Mouse (Mus musculus) splenic B cell, adult 2 months (primary cell): Measurements from ENCODE around the gene Mesd.
A peak's percentile ranks its signal among the peaks of the same experiment; 100 is the strongest.

ENCODE experiments used
- DNase-seq: peaks from one replicate; pipeline ENCODE4 v3.0.0-alpha.2; 2011; ENCODE audit warnings: low read depth, low spot score
- H3K27me3 ChIP-seq: 2 replicates; pipeline ENCODE4 v1.6.1; 2012; ENCODE audit warnings: mild to moderate bottlenecking, low read length, moderate library complexity, mixed read lengths; ENCODE audit not compliant: control insufficient read depth, poor library complexity, insufficient read depth, severe bottlenecking
- H3K36me3 ChIP-seq: 2 replicates; pipeline ENCODE4 v1.6.1; 2012; ENCODE audit warnings: mild to moderate bottlenecking, low read length, moderate library complexity, mixed read lengths; ENCODE audit not compliant: control insufficient read depth, poor library complexity, insufficient read depth, severe bottlenecking

Mesd gene

DNA sequence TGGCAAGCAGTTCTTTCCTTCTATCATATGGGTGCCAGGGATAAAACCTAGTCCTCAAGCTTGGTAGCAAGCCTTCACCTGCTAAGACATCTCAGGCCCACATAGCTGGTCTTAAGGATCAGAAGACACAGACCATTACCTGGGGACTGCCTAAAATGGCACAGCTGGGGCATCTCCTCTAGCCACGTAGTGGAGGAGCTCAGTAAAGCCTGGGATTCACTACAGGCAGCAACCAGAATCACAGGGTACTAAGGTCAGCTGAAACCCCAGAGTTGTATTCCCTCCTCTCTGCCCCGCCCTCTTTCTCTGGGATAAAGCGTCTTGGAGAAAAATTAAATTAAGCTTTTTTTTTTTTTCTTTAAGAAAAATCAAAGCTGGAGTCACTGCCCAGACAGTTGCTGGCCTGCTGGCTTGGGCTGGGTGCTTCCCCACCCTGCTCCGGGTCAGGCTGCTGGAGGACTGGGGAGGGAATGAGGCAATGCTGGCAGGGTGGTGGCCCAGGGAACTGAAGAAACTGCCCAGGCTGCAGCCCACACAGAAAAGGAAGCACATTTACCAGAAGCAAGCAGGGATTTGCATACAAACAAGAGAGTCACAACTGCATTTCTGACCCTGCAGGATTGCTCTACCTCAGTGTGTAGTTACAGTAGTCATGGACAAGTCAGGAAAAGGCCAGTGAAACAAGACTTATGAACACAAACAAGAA lies 24.7 kb upstream of the Mesd start:
- Histone ChIP-seq H3K27me3 (no peaks in the 10 kb centered on the region), H3K36me3 (no peaks in the 10 kb centered on the region)
- no peak for DNase-seq

DNA sequence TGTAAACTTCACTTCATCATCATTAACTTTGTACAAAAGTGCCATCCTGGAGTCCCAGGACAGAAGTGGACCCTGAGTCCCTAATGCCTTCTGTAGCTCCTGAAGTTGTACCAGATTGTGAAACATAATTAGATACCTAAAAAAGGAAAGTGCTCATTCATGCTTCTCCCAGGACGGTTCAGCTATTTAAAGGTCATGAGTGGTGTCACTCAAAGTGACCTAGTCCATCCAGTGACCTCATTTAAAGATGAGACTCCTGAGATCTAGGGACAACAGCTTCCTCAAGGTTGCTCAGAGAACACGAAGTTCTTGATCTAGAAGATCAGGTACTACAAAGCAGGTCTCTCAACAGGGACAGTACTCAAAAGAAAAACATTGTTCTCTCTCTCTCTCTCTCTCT lies 20.7 kb upstream of the Mesd start:
- Histone ChIP-seq H3K36me3 (no peaks in the 10 kb centered on the region), H3K27me3 (no peaks in the 10 kb centered on the region)
- no peak for DNase-seq

DNA sequence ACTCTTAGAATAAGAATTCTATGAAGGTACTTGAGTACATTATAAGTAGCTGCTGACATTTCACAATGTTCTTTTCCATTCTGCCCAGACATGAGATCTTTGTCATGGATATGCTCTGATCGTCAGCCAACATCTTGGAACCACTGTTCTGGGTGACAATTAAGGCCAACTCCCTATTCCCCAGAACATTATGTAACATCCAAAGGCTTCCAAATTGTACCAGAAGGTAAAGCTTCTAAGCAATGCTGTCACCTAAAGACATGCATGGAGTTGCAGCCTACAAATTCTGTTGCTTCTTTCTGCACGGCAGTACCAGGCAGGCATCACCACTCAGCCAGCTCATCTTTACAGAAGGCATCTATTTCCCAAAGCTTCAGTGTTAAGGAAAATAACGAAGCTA lies 16.1 kb upstream of the Mesd start:
- Histone ChIP-seq H3K36me3 (no peaks in the 10 kb centered on the region), H3K27me3 (no peaks in the 10 kb centered on the region)
- no peak for DNase-seq

DNA sequence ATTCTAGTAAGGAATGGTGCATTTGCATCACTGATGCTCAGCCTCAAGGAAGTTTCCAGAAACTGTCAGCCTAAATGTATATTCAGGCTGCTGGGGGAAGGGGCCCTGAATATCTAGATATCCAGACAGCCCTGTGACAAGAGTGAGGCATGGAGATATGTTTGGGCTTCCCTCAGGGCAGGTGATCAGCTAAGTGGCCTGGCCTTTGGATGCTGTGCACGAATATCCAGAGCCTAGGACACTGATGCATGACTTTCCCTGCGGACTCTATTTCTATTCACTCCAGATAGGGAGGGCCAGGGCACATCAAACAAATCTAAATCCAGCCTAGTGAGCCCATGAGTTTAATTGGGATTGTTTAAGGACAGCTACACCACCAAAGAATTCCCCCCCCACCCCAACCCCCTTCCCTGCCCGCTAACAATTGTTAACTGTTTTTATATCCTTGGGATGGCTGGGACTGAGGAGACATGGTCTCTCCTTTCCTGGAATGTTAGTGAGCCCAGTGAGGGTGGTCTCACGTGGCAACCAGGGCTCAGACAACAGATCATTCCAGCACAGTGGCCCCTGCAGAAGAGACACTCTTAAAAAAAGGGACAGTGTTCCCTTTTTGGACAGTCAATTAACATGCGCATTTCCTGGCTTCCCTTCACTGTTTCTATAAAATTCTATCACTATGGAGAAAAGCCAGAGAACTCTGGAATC lies 14.3 kb upstream of the Mesd start:
- H3K36me3 ChIP-seq = no peaks in the 10 kb centered on the region
- DNase-seq = no peak
- H3K27me3 ChIP-seq = no peaks in the 10 kb centered on the region

DNA sequence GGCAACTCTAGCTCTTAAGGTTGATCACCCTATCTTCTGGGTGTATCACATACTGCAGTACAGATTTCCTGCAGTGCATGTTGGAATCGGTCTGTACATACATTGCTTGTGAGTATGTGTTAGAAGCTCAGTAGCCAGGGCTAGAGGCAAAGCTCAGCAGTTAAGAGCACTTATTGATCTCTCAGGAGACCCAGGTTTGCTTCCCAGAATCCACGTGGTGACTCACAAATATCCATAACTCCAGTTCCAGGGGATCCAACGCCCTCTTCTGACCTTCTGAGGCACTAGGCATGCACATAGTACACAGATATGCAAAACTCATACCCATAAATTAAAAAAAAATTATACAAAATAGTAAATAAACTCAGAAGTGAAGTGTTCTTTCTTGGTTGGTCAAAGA lies 7.2 kb upstream of the Mesd start:
- DNase-seq = no peak
- H3K36me3 ChIP-seq = no peaks in the 10 kb centered on the region
- H3K27me3 ChIP-seq = no peaks in the 10 kb centered on the region

DNA sequence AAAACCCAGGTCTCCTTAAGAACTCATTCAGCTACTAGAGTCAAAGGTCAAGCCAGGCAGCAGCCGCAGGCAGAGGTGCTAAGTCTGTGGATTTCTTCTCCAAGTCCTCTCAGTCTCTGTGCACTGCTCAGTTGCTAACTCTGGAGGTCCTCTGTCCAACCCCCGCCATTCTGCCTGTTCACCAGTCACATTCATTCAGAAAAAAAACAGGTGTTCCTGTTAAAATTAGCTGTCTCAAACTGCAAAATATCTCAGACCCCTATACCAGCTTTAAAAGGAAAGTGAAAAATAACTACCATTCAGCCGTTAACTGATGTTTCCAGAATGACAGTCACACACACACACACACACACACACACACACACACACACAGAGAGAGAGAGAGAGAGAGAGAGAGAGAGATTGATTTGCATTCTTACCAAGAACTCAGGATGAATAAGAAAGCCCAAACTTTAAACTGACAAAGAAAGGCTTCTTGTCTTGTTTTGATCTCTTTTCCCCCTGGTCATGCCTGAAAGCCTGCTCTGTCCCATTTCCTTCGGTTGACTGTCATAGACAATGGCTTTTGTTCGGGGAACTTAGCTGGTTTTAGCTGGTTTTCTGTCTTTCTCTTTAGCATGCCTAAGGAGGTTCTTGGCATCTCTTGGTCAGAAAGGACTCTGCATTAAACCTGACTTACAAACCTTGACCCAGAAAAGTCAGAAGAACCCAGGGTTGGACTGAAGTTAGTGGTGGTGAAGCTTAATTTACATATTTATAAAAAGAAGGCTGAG lies 5.4 kb upstream of the Mesd start:
- peak; percentile 55 for DNase-seq

DNA sequence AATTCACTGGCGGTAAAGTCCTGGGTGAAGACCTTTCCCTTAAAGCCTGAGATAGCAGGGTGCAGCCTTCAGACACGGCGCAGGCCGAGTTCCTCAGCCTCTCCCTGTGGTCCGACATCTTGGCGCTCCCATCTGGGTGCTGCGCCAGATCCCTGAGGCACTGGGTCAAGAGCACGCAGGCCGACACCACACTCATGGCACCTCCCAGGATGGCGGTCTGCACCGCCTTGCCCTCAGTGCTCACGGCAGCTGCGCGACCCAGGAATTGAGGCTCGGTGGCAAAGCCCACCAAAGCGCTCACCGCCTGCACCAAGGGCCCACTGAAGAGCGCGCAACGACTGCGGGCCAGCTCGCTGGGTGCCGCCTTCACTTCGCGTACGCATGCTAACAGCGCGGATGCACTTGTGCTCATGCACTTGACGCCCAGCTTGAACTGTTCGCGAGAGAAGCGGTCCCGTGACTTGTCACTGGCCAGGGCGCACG lies 2.1 kb upstream of the Mesd start:
- Histone ChIP-seq H3K27me3 (no peaks in the 10 kb centered on the region), H3K36me3 (no peaks in the 10 kb centered on the region)
- DNase-seq = no peak

More for the DNA sequence above, 5.4 kb upstream of the Mesd start:
- no peaks in the 10 kb centered on the region for H3K36me3 ChIP-seq
- H3K27me3 ChIP-seq = no peaks in the 10 kb centered on the region

DNA sequence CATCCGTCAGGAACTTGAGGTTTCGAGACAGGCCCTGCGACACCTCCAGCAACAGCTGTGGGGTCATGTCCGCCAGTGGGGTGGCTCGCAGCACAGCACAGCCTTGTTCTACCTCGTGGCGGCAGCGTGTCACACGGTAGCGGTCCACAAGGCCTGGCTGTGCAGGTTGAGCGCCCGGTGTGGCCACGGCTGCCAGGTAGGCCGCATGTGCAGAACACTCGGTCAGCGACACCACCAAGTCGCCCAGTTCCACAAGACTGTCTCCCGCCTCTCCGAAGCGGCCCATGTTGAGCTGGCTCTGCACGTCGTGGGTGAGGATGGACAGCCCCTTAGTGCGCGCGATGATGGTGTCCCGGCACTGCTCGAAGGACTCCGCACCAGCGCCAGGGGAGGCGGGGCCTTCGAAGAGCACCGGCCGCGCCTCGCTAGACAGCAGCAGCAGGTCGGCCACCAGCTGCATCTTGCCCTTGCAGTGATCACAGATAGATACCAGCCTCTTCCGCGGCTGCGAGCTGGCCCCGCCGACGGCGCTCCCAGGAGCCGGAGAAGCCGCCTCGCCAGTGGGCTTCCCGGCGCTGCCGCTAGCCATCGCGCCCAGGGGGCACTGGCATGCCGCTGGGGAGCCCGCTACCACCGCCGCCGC lies 1.5 kb upstream of the Mesd start:
- Histone ChIP-seq H3K36me3 (no peaks in the 10 kb centered on the region), H3K27me3 (no peaks in the 10 kb centered on the region)
- DNase-seq = peak; percentile 55

DNA sequence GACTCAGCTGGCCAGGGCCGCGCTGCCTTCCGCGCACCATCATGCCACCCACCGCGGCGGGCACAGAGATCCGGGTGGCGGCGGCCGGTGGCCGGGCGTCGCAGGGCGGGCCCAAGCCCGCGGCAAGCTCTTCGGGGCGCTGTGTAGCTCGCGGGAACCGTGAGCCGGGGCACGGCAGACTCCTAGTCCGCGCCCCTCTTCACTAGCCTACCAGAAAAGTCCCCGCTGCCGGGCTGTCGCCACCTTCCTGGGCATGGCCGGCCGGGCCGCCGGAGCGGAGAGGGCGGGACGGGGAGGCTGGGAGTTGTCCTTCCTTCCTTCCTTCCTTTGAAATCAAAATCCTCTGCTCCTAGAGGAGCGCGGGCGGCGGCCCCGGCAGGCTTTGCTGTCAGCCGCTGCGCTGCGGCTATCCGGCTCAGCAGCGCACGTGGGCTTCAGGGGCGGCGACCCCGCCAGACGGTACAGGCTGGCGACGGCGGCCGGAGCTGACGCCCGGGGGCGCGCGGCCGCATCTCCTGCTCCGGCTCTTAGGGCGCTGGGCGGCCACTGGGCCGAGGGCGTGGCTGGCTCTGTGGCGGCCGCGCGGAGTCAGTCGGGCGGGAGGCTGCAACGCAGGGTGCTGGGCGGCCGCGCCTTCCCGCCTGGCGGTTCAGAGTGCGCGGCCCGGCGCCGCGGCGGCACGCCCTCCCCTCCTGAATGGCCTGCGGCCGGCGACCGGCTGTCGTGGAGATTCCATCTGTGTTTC lies 818 bp upstream of the Mesd start:
- Histone ChIP-seq H3K27me3 (no peaks in the 10 kb centered on the region), H3K36me3 (no peaks in the 10 kb centered on the region)
- peak; percentile 75 for DNase-seq

DNA sequence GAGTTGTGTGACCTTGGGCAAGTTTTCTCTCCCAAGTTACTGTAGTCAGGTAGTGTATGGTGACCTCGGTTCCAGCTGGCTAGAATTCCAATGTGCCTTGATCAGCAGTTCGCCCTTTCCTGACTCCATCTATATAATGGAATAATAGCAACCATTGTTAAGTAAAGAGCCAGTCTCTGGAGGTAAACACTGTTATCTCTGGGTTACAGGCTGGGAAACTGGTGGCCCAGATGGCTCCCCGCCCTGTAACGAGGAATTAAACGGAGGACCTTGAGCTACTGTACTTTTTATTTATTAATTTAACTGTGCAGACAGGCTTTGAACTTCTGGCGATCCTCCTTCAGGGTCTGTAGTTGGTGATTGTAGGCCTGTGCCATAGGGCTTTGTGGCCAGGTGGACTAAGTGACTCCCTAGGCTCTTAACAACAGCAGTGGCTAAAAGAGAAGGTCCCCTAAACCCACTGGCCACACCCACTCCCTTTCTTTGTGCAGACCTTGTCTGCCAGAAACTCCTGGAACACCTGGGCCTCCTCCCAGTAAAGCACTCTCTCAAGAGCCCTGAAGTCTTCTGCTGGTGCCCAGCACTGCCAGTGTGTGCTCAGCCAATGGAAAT lies 761 bp downstream of the Mesd start:
- Histone ChIP-seq H3K27me3 (no peaks in the 10 kb centered on the region), H3K36me3 (no peaks in the 10 kb centered on the region)
- no peak for DNase-seq

DNA sequence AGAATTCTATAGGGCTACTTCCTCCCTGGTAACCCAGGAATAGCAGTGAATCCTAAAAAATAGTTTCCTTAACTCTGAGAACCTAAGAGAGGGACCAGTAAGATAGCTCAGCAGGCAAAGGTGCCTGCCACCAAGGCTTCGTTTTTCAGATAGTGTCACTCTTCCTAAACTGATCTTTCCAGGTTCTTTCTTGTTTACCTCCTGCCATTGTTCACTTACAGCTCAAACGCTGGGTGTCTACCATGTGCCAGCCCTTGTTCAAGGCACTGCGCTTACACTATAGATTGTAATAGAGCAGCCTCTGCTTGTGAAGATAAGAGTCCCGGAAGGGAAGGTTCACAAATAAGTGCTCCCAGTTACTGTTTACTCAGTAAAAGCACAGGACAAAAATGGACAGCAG lies 1.6 kb downstream of the Mesd start:
- no peak for DNase-seq
- Histone ChIP-seq H3K27me3 (no peaks in the 10 kb centered on the region), H3K36me3 (no peaks in the 10 kb centered on the region)

DNA sequence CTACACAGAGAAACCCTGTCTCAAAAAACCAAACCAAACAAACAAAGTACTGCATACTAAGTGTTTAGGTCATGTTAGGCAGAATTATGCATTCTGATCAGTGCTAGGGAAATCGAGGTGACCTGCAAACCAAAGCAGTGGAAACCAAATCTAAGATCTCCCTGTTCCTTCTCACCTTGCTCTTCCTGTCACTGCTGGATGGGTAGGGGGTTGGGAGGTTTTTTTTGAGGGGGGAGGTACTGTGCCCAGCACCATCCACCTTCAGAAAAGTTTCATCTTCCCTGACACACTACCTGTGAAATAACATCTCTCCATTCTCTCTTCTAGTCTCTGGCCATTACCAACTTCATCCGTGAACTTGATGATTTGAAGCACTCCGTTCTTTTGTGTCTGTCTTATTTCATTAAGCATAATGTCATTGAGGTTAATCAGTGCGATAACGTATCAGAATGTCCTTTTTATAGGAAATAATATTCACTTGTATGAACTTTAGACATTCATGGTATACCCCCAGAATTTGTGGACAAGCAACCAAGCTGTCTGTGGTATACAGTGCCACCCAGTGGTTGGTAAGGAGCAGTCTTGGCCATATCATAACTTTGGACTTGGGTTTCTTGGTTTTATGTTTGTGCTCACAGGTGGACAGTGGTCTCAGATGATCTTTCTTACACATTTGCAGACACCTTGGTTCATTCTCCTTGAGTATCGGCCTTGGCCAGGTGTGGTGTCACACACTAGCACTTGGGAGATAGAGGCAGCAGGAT lies 2.3 kb downstream of the Mesd start:
- no peaks in the 10 kb centered on the region for H3K27me3 ChIP-seq
- no peaks in the 10 kb centered on the region for H3K36me3 ChIP-seq
- peak; percentile 70 for DNase-seq

DNA sequence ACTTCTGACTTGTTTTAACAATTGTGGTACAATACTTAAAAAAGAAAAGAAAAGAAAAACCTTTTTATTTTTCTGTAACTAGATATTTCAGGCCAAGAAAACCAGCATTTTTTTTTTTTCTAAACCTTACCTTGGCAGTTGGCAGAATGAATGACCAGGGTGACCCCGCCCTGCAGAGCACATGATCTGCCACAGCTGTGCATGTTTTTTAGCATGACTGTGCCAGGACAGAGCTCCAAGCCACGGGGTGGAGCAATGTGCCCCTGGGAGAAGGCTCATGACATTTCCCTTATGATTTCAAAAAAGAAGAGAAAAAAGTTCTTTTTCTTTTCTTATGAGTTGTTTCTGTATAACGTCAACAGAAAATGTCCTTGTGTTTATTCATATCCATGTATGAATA lies 5.1 kb downstream of the Mesd start:
- DNase-seq = no peak
- H3K27me3 ChIP-seq = no peaks in the 10 kb centered on the region
- no peaks in the 10 kb centered on the region for H3K36me3 ChIP-seq
